Mouse (Mus musculus) cortical plate, adult 2 months (tissue): ENCODE results near the gene Gtsf1l.

Experiments
- CTCF ChIP-seq: fragments of 200-500 bp; IDR thresholded peaks from 2 replicates; pipeline ENCODE4 v1.5.1; 2011; ENCODE audit warnings: mild to moderate bottlenecking, control low read depth, low read length; ENCODE audit not compliant: insufficient read depth; ENCODE audit errors: extremely low read depth
- POLR2A ChIP-seq: fragments of 200-500 bp; IDR thresholded peaks from 2 replicates; pipeline ENCODE4 v1.6.1; 2011; ENCODE audit warnings: mild to moderate bottlenecking, low read length, control low read depth; ENCODE audit not compliant: insufficient read depth; ENCODE audit errors: extremely low read depth

- TF ChIP-seq POLR2A: no peak
- no peak for TF ChIP-seq CTCF
Measured at GRCm38 (mm10) chr2:163111413-163112201, 24.0 kb upstream of the Gtsf1l start.
